Mouse (Mus musculus): ENCODE measurements at regions not wholly inside any gene's neighbourhood (a gene's known extent, or its start where the extent isn't known, plus 50 kb on each side); places are given as distances from the start of the nearest gene placed in this dataset.
"Not testable (repeated sequence)": the region's sequence is repeated elsewhere in the genome, so short reads cannot be mapped to it uniquely, and the experiment has no call there.

GRCm38 (mm10) chr4:8084954-8085639 is 153.7 kb downstream of the Car8 start:
- H3K36me3 ChIP-seq, result no peaks in the 10 kb centered on the region
- WGBS (ENCODE audit: insufficient replicate concordance), result 21% methylated on average over 16 of the region's 16 CpGs
- no peak overlapping the region for H3K9ac ChIP-seq
- ATAC-seq, result no peak
- H3K27me3 ChIP-seq (replicated peaks), result no peaks in the 10 kb centered on the region
- H3K9me3 ChIP-seq (replicated peaks), result no peaks in the 10 kb centered on the region
- no peaks in the 10 kb centered on the region for H3K4me1 ChIP-seq
- no peak overlapping the region for H3K27ac ChIP-seq
- no peak overlapping the region for H3K4me3 ChIP-seq
- H3K4me2 ChIP-seq, result no peak overlapping the region

GRCm38 (mm10) chr4:8079349-8079748 is 159.5 kb downstream of the Car8 start:
- no peaks in the 10 kb centered on the region for H3K36me3 ChIP-seq
- no peak overlapping the region for H3K27ac ChIP-seq
- H3K4me2 ChIP-seq, result no peak overlapping the region
- H3K9ac ChIP-seq, result no peak overlapping the region
- no peaks in the 10 kb centered on the region for H3K9me3 ChIP-seq (replicated peaks)
- ATAC-seq, result no peak
- no peak overlapping the region for H3K4me3 ChIP-seq
- no peaks in the 10 kb centered on the region for H3K4me1 ChIP-seq
- 62% methylated on average over 4 of the region's 4 CpGs for WGBS (ENCODE audit: insufficient replicate concordance)
- no peaks in the 10 kb centered on the region for H3K27me3 ChIP-seq (replicated peaks)

GRCm38 (mm10) chr4:8072989-8073573 is 165.8 kb downstream of the Car8 start:
- ATAC-seq, result no peak
- Histone ChIP-seq H3K27me3 (replicated peaks) (no peaks in the 10 kb centered on the region), H3K27ac (no peak overlapping the region), H3K9ac (no peak overlapping the region), H3K9me3 (replicated peaks) (no peaks in the 10 kb centered on the region), H3K4me2 (no peak overlapping the region), H3K4me1 (no peaks in the 10 kb centered on the region), H3K4me3 (no peak overlapping the region), H3K36me3 (no peaks in the 10 kb centered on the region)
- 77% methylated on average over 6 of the region's 6 CpGs for WGBS (ENCODE audit: insufficient replicate concordance)

- not testable (repeated sequence) for H3K9me3 ChIP-seq (replicated peaks); H3K36me3 ChIP-seq; H3K27me3 ChIP-seq (replicated peaks); ATAC-seq; H3K4me3 ChIP-seq; H3K9ac ChIP-seq; H3K4me2 ChIP-seq; H3K27ac ChIP-seq; H3K4me1 ChIP-seq
Measured at GRCm38 (mm10) chr4:8070693-8071092, 168.1 kb downstream of the Car8 start.

- no peak for ATAC-seq
- WGBS (ENCODE audit: insufficient replicate concordance), result 27% methylated on average over 2 of the region's 2 CpGs
- no peak overlapping the region for H3K4me2 ChIP-seq
Measured at GRCm38 (mm10) chr4:8068086-8068485, 170.8 kb downstream of the Car8 start.

GRCm38 (mm10) chr4:8041776-8042175 is 197.1 kb downstream of the Car8 start:
- no peak overlapping the region for H3K27ac ChIP-seq
- no peaks in the 10 kb centered on the region for H3K27me3 ChIP-seq (replicated peaks)
- no peak overlapping the region for H3K4me3 ChIP-seq
- H3K9me3 ChIP-seq (replicated peaks), result 0 out of 2 replicates have a peak, but pooled peaks cover 5% of the 10 kb centered on the region
- no peaks in the 10 kb centered on the region for H3K4me1 ChIP-seq
- no peaks in the 10 kb centered on the region for H3K36me3 ChIP-seq
- H3K9ac ChIP-seq, result no peak overlapping the region
- no peak overlapping the region for H3K4me2 ChIP-seq
- WGBS (ENCODE audit: insufficient replicate concordance), result 68% methylated on average over 4 of the region's 4 CpGs
- no peak for ATAC-seq

More at GRCm38 (mm10) chr4:8068086-8068485, 170.8 kb downstream of the Car8 start:
- H3K9ac ChIP-seq, result no peak overlapping the region
- no peak overlapping the region for H3K4me3 ChIP-seq
- H3K9me3 ChIP-seq (replicated peaks), result no peaks in the 10 kb centered on the region
- no peaks in the 10 kb centered on the region for H3K27me3 ChIP-seq (replicated peaks)
- H3K36me3 ChIP-seq, result no peaks in the 10 kb centered on the region
- no peak overlapping the region for H3K27ac ChIP-seq
- H3K4me1 ChIP-seq, result no peaks in the 10 kb centered on the region

GRCm38 (mm10) chr4:8037863-8038262 is 201.0 kb downstream of the Car8 start:
- Histone ChIP-seq H3K27me3 (replicated peaks) (no peaks in the 10 kb centered on the region), H3K36me3 (no peaks in the 10 kb centered on the region), H3K27ac (no peak overlapping the region), H3K9ac (no peak overlapping the region), H3K4me3 (no peak overlapping the region), H3K4me2 (no peak overlapping the region), H3K9me3 (replicated peaks) (0 out of 2 replicates have a peak, but pooled peaks cover 5% of the 10 kb centered on the region), H3K4me1 (no peaks in the 10 kb centered on the region)
- WGBS (ENCODE audit: insufficient replicate concordance), result 82% methylated on average over 1 of the region's 1 CpGs
- ATAC-seq, result no peak

- ATAC-seq; H3K9ac ChIP-seq; H3K27ac ChIP-seq; H3K4me2 ChIP-seq; H3K4me1 ChIP-seq; H3K36me3 ChIP-seq; H3K4me3 ChIP-seq; H3K27me3 ChIP-seq (replicated peaks); H3K9me3 ChIP-seq (replicated peaks): not testable (repeated sequence)
- WGBS (ENCODE audit: insufficient replicate concordance), result 48% methylated on average over 1 of the region's 1 CpGs
Measured at GRCm38 (mm10) chr4:8033402-8033801, 205.4 kb downstream of the Car8 start.

- WGBS (ENCODE audit: insufficient replicate concordance), result 12% methylated on average over 1 of the region's 1 CpGs
- H3K27ac ChIP-seq, result no peak overlapping the region
- H3K9me3 ChIP-seq (replicated peaks), result no peaks in the 10 kb centered on the region
- H3K4me2 ChIP-seq, result no peak overlapping the region
- no peaks in the 10 kb centered on the region for H3K4me1 ChIP-seq
- H3K36me3 ChIP-seq, result no peaks in the 10 kb centered on the region
- H3K4me3 ChIP-seq, result no peak overlapping the region
- no peaks in the 10 kb centered on the region for H3K27me3 ChIP-seq (replicated peaks)
- ATAC-seq, result no peak
- no peak overlapping the region for H3K9ac ChIP-seq
Measured at GRCm38 (mm10) chr4:8005155-8005554, 233.7 kb downstream of the Car8 start.

GRCm38 (mm10) chr4:7997575-7997953 is 241.3 kb downstream of the Car8 start:
- H3K9ac ChIP-seq, result no peak overlapping the region
- no peak for ATAC-seq
- no peaks in the 10 kb centered on the region for H3K4me1 ChIP-seq
- H3K4me2 ChIP-seq, result no peak overlapping the region
- H3K36me3 ChIP-seq, result no peaks in the 10 kb centered on the region
- no peaks in the 10 kb centered on the region for H3K9me3 ChIP-seq (replicated peaks)
- no peak overlapping the region for H3K4me3 ChIP-seq
- H3K27me3 ChIP-seq (replicated peaks), result no peaks in the 10 kb centered on the region
- H3K27ac ChIP-seq, result no peak overlapping the region

- Histone ChIP-seq H3K9ac (no peak overlapping the region), H3K27ac (no peak overlapping the region), H3K4me1 (no peaks in the 10 kb centered on the region), H3K27me3 (replicated peaks) (no peaks in the 10 kb centered on the region), H3K4me2 (no peak overlapping the region), H3K9me3 (replicated peaks) (no peaks in the 10 kb centered on the region), H3K4me3 (no peak overlapping the region), H3K36me3 (no peaks in the 10 kb centered on the region)
- ATAC-seq, result no peak
- 60% methylated on average over 6 of the region's 6 CpGs for WGBS (ENCODE audit: insufficient replicate concordance)
Measured at GRCm38 (mm10) chr4:7996923-7997574, 241.8 kb downstream of the Car8 start.

GRCm38 (mm10) chr4:7992944-7993343 is 245.9 kb downstream of the Car8 start:
- H3K27ac ChIP-seq, result no peak overlapping the region

More at GRCm38 (mm10) chr4:7992944-7993343, 245.9 kb downstream of the Car8 start:
- no peak overlapping the region for H3K4me2 ChIP-seq
- H3K4me1 ChIP-seq, result no peaks in the 10 kb centered on the region
- H3K36me3 ChIP-seq, result no peaks in the 10 kb centered on the region
- no peak for ATAC-seq
- H3K4me3 ChIP-seq, result no peak overlapping the region
- no peak overlapping the region for H3K9ac ChIP-seq
- WGBS (ENCODE audit: insufficient replicate concordance), result 43% methylated on average over 3 of the region's 3 CpGs
- no peaks in the 10 kb centered on the region for H3K27me3 ChIP-seq (replicated peaks)
- H3K9me3 ChIP-seq (replicated peaks), result no peaks in the 10 kb centered on the region

All from liver, embryonic 12.5 days (tissue).